Mouse (Mus musculus) liver, adult 2 months (tissue): ENCODE results near the gene Meox1.

Source experiments
- CTCF ChIP-seq: fragments of 200-500 bp; IDR thresholded peaks from 2 replicates; pipeline ENCODE4 v1.5.1; 2011; ENCODE audit warnings: low read depth, low read length, control low read depth
- POLR2A ChIP-seq: fragments of 200-500 bp; IDR thresholded peaks from 2 replicates; pipeline ENCODE4 v1.6.1; 2011; ENCODE audit warnings: low read length, control low read depth; ENCODE audit not compliant: insufficient read depth; ENCODE audit errors: extremely low read depth

GRCm38 (mm10) chr11:101908777-101909176 is 14.6 kb upstream of the Meox1 start:
- TF ChIP-seq POLR2A (no peak), CTCF (no peak)
